Mouse (Mus musculus): Measurements from ENCODE around the gene Sdk1. TPM values are rescaled to one million over a fixed set of nuclear protein-coding genes. Genes with fewer than 3 reads are reported as not detected.

Sdk1 gene
- total and polyA plus RNA-seq, 3 experiments = 0.04 to 0.87 TPM; not detected in 1

DNA sequence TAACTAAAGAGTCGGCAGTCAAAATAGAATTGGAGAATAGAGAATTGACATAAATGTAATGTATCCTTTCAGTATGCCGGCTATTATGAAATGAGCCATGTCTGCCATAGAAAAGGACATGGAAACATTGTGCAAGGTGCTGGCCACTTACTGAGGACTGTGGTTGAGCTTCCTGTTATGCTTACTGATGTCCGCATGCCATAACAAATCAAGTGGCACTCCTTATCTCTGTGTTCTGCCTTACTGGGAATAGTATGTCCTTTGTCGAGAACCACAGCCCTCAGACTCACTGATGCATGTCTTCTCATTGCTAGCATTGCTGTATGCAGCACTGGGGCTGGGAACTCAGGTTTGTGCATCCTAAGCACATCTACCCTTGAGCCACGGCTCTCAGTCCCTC lies 541.0 kb downstream of the Sdk1 start:
- Histone ChIP-seq H3K36me3 (replicated peaks in 1 of 2; ENCODE audit: control insufficient read depth in 1 of 2, insufficient read depth in 1 of 2, low read length in 1 of 2) (no peaks in the 10 kb centered on the region), H3K27me3 (replicated peaks) (no peaks in the 10 kb centered on the region), H3K79me2 (replicated peaks; ENCODE audit: control insufficient read depth, extremely low read depth, insufficient read depth, poor library complexity, severe bottlenecking) (no peaks in the 10 kb centered on the region), H3K4me1 (ENCODE audit: control insufficient read depth in 1 of 2, insufficient read depth in 2 of 2) (peaks cover 0 to 32% of the 10 kb centered on the region in 2 experiments; a peak in 2 of 4 replicates), H3K9me3 (replicated peaks; ENCODE audit: low read length) (peaks cover 9% of the 10 kb centered on the region), H3K4me2 (ENCODE audit: insufficient read depth, low read depth, poor library complexity, severe bottlenecking) (no peak overlapping the region), H3K4me3 (replicated peaks in 1 of 3; ENCODE audit: low read depth in 2 of 3, low read length in 2 of 3, poor library complexity in 1 of 3) (no peak overlapping the region), H3K27ac (ENCODE audit: insufficient read depth, low read depth) (no peak overlapping the region), H3K9ac (ENCODE audit: insufficient read depth, low read depth) (no peak overlapping the region)
- TF ChIP-seq IRF4 (IDR thresholded peaks at IDR 0.05; ENCODE audit: low read depth, low read length) (no peak), ZC3H11A (IDR thresholded peaks at IDR 0.05; ENCODE audit: low read depth, low read length) (no peak), BHLHE40 (IDR thresholded peaks at IDR 0.05; ENCODE audit: low read depth, low read length) (no peak), ELF1 (IDR thresholded peaks at IDR 0.05; ENCODE audit: low read depth, low read length) (no peak), JUN (IDR thresholded peaks at IDR 0.05; ENCODE audit: insufficient read depth, low read depth, low read length) (no peak), CHD1 (IDR thresholded peaks at IDR 0.05; ENCODE audit: low read depth, low read length) (no peak), HCFC1 (IDR thresholded peaks at IDR 0.05; ENCODE audit: low read depth, low read length) (no peak), GABPA (IDR thresholded peaks at IDR 0.05; ENCODE audit: insufficient replicate concordance, low read depth, low read length) (no peak), JUND (conservative IDR thresholded peaks at IDR 0.05; ENCODE audit: low read depth, low read length) (no peak), MEF2A (IDR thresholded peaks at IDR 0.05; ENCODE audit: borderline replicate concordance, low read depth, low read length) (no peak), CHD2 (IDR thresholded peaks at IDR 0.05; ENCODE audit: low read length) (no peak), ZKSCAN1 (IDR thresholded peaks at IDR 0.05; ENCODE audit: borderline replicate concordance, low read depth, low read length) (no peak), USF1 (IDR thresholded peaks at IDR 0.05; ENCODE audit: low read depth, low read length) (no peak), TCF12 (IDR thresholded peaks at IDR 0.05; ENCODE audit: low read depth, low read length) (no peak), ETS1 (conservative IDR thresholded peaks at IDR 0.05; ENCODE audit: low read depth, low read length) (no peak), CTCF (conservative IDR thresholded peaks at IDR 0.05 in 1 of 2, IDR thresholded peaks at IDR 0.05 in 1 of 2; ENCODE audit: low read depth in 2 of 2, low read length in 2 of 2) (no peak)
- in situ Hi-C loops (cut with MboI; ENCODE audit: low pct_ligation_motif_present, low pct_unique_long_range_greater_than_20kb, low sequenced_read_pairs) = no loop called here
- dilution Hi-C loops (cut with MboI; ENCODE audit: extremely low pct_ligation_motif_present, extremely low pct_unique_long_range_greater_than_20kb, low sequenced_read_pairs) = no loop called here
- DNase-seq (ENCODE audit: extremely low read depth) = no peak

DNA sequence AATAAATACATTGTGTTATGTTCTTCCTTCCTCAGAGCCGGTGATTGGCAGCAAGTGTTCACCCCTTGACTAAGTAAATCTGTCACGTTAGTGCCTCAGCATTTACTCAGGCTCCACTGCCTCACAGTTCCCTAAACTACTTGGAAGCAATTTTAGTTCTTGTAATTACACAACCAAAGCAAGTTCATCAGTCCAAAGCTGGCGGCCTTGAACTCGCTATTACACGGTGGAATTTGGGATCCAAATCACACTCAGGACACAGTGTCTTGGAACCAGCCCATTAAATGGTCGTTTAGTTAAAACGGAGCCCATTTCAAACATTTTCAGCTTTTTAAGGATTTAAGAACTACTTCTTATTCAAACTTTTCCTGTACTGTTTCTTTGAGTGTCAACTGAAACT lies 542.2 kb downstream of the Sdk1 start:
- H3K27ac ChIP-seq (ENCODE audit: insufficient read depth, low read depth) = no peak overlapping the region
- dilution Hi-C loops (cut with MboI; ENCODE audit: extremely low pct_ligation_motif_present, extremely low pct_unique_long_range_greater_than_20kb, low sequenced_read_pairs) (no loop called here), in situ Hi-C loops (cut with MboI; ENCODE audit: low pct_ligation_motif_present, low pct_unique_long_range_greater_than_20kb, low sequenced_read_pairs) (no loop called here)
- H3K4me3 ChIP-seq (replicated peaks in 1 of 3; ENCODE audit: low read depth in 2 of 3, low read length in 2 of 3, poor library complexity in 1 of 3) = no peak overlapping the region
- H3K4me1 ChIP-seq (ENCODE audit: control insufficient read depth in 1 of 2, insufficient read depth in 2 of 2) = peaks cover 0 to 32% of the 10 kb centered on the region in 2 experiments; a peak in 2 of 4 replicates
- TF ChIP-seq CTCF (conservative IDR thresholded peaks at IDR 0.05 in 1 of 2, IDR thresholded peaks at IDR 0.05 in 1 of 2; ENCODE audit: low read depth in 2 of 2, low read length in 2 of 2) (no peak), NELFE (IDR thresholded peaks at IDR 0.05; ENCODE audit: low read depth, low read length) (no peak), MYC (IDR thresholded peaks at IDR 0.05; ENCODE audit: low read depth, low read length) (no peak), RCOR1 (conservative IDR thresholded peaks at IDR 0.05; ENCODE audit: low read depth, low read length) (no peak), SIN3A (IDR thresholded peaks at IDR 0.05; ENCODE audit: low read length) (no peak), JUND (conservative IDR thresholded peaks at IDR 0.05; ENCODE audit: low read depth, low read length) (no peak), POLR2A (IDR thresholded peaks at IDR 0.05; ENCODE audit: low read depth, low read length) (no peak), TCF12 (IDR thresholded peaks at IDR 0.05; ENCODE audit: low read depth, low read length) (no peak), MAFK (IDR thresholded peaks at IDR 0.05; ENCODE audit: insufficient replicate concordance, low read length) (no peak), MAZ (IDR thresholded peaks at IDR 0.05; ENCODE audit: low read depth, low read length) (no peak), EP300 (IDR thresholded peaks at IDR 0.05; ENCODE audit: low read length) (no peak), MAX (IDR thresholded peaks at IDR 0.05; ENCODE audit: low read length) (no peak), CHD1 (IDR thresholded peaks at IDR 0.05; ENCODE audit: low read depth, low read length) (no peak), USF2 (conservative IDR thresholded peaks at IDR 0.05; ENCODE audit: low read depth, low read length) (no peak), E2F4 (IDR thresholded peaks at IDR 0.05; ENCODE audit: insufficient replicate concordance, low read depth, low read length) (no peak), ELF1 (IDR thresholded peaks at IDR 0.05; ENCODE audit: low read depth, low read length) (no peak)
- H3K9ac ChIP-seq (ENCODE audit: insufficient read depth, low read depth) = no peak overlapping the region
- H3K79me2 ChIP-seq (replicated peaks; ENCODE audit: control insufficient read depth, extremely low read depth, insufficient read depth, poor library complexity, severe bottlenecking) = no peaks in the 10 kb centered on the region
- no peak overlapping the region for H3K4me2 ChIP-seq (ENCODE audit: insufficient read depth, low read depth, poor library complexity, severe bottlenecking)
- peaks cover 9% of the 10 kb centered on the region for H3K9me3 ChIP-seq (replicated peaks; ENCODE audit: low read length)
- DNase-seq (ENCODE audit: extremely low read depth) = no peak
- H3K36me3 ChIP-seq (replicated peaks in 1 of 2; ENCODE audit: control insufficient read depth in 1 of 2, insufficient read depth in 1 of 2, low read length in 1 of 2) = no peaks in the 10 kb centered on the region
- no peaks in the 10 kb centered on the region for H3K27me3 ChIP-seq (replicated peaks)

All from CH12.LX (cell line).